Mouse (Mus musculus): ENCODE results near the gene Nadk2. TPM values are rescaled to one million over a fixed set of nuclear protein-coding genes. Genes with fewer than 3 reads are reported as not detected.

Nadk2 gene
- 36.5 and 41.4 TPM in 2 replicates for polyA plus RNA-seq (2016; fragmentation: Nextera tagmentation; extraction: Ambion mirVana)

DNA sequence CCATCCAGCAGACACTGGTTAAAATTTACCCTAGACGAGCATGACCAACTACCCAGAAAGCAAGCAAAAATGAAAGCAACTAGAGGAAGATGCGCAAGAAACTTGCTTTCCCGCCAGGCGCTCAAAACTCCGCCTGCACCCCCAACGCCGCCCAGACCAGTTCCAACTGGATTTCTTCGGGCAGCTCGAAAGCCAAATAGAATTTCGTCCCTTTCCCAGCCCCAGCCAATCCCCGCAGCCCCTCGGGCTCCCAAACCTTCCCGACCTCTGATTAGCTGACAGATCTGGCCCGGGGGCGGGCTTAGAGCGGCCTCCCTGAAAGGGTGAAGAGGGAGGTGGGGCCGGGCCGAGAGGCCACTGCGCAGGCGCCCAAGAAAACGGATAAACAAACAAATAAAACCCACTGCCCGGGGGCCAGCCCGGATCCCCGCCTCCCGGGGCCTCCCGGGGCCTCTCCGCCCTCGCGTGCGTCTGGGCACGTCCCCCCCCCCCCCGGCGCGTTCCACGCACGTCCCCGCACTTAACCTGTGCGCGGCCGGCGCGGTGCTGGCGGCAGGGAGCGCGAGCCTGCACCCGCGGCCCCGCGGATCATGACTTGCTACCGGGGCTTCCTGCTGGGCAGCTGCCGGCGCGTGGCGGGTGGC is at the start of gene Nadk2:
Gene Nadk2, plus strand, starts transcription at position 349 of the 644 bp plus-strand sequence.
- Histone ChIP-seq H3K27me3 (no peaks in the 10 kb centered on the region), H3K36me3 (no peaks in the 10 kb centered on the region), H3K9ac (peak within 1 kb of the TSS; percentile 95), H3K4me1 (peaks cover 32% of the 10 kb centered on the region), H3K9me3 (no peaks in the 10 kb centered on the region), H3K4me3 (peak within 1 kb of the TSS; percentile 90), H3K4me2 (replicated peaks) (peak within 1 kb of the TSS; percentile 83), H3K27ac (peak within 1 kb of the TSS; percentile 94)
- 1% methylated on average over 48 of the region's 54 CpGs for WGBS
- peak; percentile 99 for ATAC-seq (ENCODE audit: insufficient number of reproducible peaks, insufficient read depth, low FRiP score, low TSS enrichment)

DNA sequence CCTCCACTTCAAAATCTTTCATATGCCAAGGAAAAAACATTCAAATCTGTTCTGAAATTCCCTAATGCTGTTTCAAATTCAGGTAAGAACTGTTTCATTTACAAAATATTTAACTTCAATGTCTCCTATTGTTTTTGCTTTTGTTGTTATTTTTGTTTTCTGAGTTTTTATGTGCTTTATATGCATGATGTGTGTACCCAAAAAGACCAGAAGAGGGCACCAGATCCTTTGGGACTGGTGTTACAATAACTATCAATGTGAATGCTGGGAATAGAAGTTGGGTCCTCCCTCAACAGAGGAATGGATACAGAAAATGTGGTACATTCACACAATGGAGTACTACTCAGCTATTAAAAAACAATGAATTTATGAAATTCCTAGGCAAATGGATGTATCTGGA is 15.4 kb upstream of the Nadk2 start:
- H3K4me2 ChIP-seq (replicated peaks), result no peak overlapping the region
- H3K27me3 ChIP-seq, result no peaks in the 10 kb centered on the region
- no peaks in the 10 kb centered on the region for H3K9me3 ChIP-seq
- no peaks in the 10 kb centered on the region for H3K4me1 ChIP-seq
- no peaks in the 10 kb centered on the region for H3K36me3 ChIP-seq
- H3K4me3 ChIP-seq, result no peak overlapping the region
- H3K9ac ChIP-seq, result no peak overlapping the region
- no peak for ATAC-seq (ENCODE audit: insufficient number of reproducible peaks, insufficient read depth, low FRiP score, low TSS enrichment)
- no peak overlapping the region for H3K27ac ChIP-seq

DNA sequence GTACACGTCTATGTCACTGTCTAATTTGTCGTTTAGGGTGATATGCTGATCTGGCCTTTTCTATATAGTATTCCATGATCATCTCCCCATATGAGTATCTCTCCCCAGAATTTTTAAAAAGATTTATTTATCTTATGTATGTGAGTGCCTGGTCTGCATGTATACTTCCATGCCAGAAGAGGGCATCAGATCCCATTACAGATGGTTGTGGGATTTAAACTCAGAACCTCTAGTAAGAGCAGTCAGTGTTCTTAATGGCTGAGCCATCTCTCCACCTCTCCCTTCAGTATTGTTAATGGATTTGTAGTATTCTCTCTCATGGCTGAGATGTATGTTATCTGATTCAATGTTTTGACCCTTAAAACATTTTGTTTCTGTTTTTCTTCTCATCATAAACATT is 11.2 kb upstream of the Nadk2 start:
- H3K9ac ChIP-seq, result no peak overlapping the region
- no peaks in the 10 kb centered on the region for H3K4me1 ChIP-seq
- no peaks in the 10 kb centered on the region for H3K36me3 ChIP-seq
- ATAC-seq (ENCODE audit: insufficient number of reproducible peaks, insufficient read depth, low FRiP score, low TSS enrichment), result no peak
- no peak overlapping the region for H3K4me3 ChIP-seq
- H3K9me3 ChIP-seq, result no peaks in the 10 kb centered on the region
- no peaks in the 10 kb centered on the region for H3K27me3 ChIP-seq
- WGBS, result 79% methylated on average over 2 of the region's 2 CpGs
- no peak overlapping the region for H3K27ac ChIP-seq
- no peak overlapping the region for H3K4me2 ChIP-seq (replicated peaks)

DNA sequence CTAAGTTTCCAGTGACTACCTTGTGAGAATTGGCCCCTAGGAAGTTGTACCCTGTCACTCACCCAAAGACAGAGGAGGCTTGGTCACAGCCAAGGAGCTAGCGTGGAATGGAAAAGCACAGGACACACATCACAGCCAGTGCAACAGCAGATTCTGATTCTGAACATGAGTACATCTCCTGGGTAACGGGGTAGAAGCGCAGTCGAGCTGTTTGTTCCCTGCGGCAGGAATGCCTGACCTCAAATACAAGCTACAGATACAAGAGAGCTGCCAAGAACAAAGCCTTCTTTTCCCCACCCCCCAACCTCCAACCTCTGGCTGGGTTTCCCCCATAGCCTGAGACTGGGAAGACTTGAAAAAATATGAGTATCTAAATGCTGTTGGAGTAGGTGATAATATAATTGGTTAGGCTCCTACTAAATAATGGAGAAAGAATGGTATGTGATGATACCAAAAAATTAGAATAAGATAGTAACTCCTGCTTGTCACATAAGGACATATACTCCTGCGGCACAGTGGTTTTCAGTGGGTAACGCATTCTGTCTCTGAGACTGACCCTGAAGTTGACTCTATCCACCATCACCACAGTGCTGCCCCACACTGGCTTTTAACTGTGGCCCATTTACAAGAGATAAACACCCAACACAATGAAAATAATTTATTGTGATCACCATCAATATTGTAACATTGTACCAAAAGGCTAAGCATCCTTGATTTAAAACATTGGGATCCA is 9.7 kb upstream of the Nadk2 start:
- no peak overlapping the region for H3K27ac ChIP-seq
- H3K9me3 ChIP-seq, result no peaks in the 10 kb centered on the region
- no peaks in the 10 kb centered on the region for H3K4me1 ChIP-seq
- no peak overlapping the region for H3K4me2 ChIP-seq (replicated peaks)
- 54% methylated on average over 7 of the region's 7 CpGs for WGBS
- H3K4me3 ChIP-seq, result no peak overlapping the region
- no peaks in the 10 kb centered on the region for H3K36me3 ChIP-seq
- no peak overlapping the region for H3K9ac ChIP-seq
- ATAC-seq (ENCODE audit: insufficient number of reproducible peaks, insufficient read depth, low FRiP score, low TSS enrichment), result no peak
- H3K27me3 ChIP-seq, result no peaks in the 10 kb centered on the region

DNA sequence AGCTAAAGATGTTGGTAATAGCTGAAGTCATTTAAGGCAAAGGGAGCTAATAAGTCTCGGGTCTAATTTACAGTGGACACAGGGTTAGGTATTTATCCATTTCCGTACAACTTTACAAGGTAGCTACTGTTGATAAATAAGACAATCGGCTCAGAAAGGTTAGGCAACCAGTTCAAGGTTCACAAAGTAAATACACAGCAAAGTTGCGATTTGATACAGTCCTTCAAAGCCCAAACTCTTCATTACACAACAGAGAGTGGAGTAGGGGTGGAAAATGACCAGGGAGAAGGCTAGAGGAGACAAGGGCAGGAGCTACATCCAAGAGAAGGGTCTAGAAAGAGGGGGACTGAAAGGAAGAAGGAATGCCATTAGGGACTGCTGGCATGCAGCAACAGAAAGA is 2.2 kb upstream of the Nadk2 start:
- no peaks in the 10 kb centered on the region for H3K9me3 ChIP-seq
- no peak overlapping the region for H3K27ac ChIP-seq
- ATAC-seq (ENCODE audit: insufficient number of reproducible peaks, insufficient read depth, low FRiP score, low TSS enrichment), result no peak
- no peak overlapping the region for H3K9ac ChIP-seq
- no peak overlapping the region for H3K4me3 ChIP-seq
- peaks cover 18% of the 10 kb centered on the region for H3K4me1 ChIP-seq
- 83% methylated on average over 4 of the region's 4 CpGs for WGBS
- no peak overlapping the region for H3K4me2 ChIP-seq (replicated peaks)
- no peaks in the 10 kb centered on the region for H3K36me3 ChIP-seq
- no peaks in the 10 kb centered on the region for H3K27me3 ChIP-seq

DNA sequence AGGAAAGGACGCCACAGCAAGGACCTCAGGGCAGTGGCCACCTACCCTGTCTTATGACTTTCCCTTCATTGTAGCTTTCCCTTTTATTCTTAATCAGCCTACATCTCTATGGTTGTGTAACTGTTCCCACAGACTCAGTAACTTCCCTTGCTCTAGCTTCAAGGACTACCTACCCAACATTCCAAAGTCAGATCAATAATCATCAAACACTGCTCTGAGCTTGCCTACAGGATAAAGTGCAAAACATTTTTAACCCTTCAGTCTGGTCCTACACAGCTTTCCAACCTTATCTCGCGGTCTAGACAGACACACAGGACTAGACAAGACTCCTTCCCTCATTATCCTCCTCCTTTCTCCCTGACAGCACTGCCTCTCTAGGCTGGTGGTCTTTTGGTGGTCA is 707 bp upstream of the Nadk2 start:
- Histone ChIP-seq H3K4me2 (replicated peaks) (peak overlapping the region; percentile 83), H3K9ac (peak overlapping the region; percentile 68), H3K27me3 (no peaks in the 10 kb centered on the region), H3K27ac (peak overlapping the region; percentile 88), H3K4me3 (peak overlapping the region; percentile 90), H3K9me3 (no peaks in the 10 kb centered on the region), H3K4me1 (peaks cover 28% of the 10 kb centered on the region), H3K36me3 (no peaks in the 10 kb centered on the region)
- WGBS, result 2% methylated on average over 3 of the region's 3 CpGs
- peak; percentile 24; the same call in 1 of the 2 replicates for ATAC-seq (ENCODE audit: insufficient number of reproducible peaks, insufficient read depth, low FRiP score, low TSS enrichment)

DNA sequence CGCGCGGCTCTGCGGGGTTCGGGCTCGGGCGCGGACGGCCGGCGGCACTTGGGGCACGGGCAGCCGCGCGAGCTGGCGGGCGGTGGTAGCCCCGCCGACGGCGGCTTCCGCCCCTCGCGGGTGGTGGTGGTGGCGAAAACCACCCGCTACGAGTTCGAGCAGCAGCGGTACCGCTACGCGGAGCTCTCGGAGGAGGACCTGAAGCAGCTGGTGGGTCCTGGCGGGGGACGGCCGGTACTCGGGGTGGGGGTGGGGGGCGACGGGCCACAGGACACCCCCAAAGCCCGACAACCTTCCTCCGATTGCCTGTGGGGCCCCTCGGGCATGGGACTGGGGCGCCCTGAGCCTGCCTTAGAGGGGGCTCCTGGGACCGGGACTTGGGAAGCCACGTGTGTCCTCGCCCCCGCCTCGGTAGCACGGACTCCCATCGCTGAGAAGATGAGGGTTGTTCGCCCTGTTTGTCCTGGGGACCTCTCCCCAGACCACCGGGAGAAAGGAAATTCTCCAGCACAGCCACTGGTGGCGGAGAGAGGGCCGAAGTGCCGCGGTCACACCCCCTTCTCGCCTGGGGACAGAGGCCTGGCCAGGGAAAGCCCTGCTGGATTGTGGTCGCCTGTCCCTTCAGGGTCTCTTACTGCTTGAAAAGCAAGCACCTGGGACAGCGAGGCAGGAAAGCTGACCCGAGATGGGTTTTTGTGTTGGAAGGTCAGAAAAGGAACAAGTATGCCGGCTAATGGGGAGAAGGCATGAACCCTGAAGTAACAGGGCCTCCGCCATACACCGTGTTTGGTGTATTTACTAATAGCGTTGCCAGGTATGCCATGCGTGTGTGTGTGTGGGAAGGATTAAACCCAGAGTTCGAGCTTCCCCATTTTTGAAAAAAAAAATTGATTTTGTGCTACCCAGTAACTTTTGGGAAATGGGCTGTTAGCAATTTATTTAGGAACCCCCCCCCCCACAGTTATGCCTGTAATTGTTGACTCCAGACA is 790 bp downstream of the Nadk2 start:
- peak; percentile 36 for ATAC-seq (ENCODE audit: insufficient number of reproducible peaks, insufficient read depth, low FRiP score, low TSS enrichment)
- peak overlapping the region; percentile 95 for H3K9ac ChIP-seq
- H3K27me3 ChIP-seq, result no peaks in the 10 kb centered on the region
- WGBS, result under 1% methylated on average over 66 of the region's 66 CpGs
- 0 out of 2 replicates have a peak, but pooled peaks cover 3% of the 10 kb centered on the region for H3K36me3 ChIP-seq
- H3K4me2 ChIP-seq (replicated peaks), result peak overlapping the region; percentile 73
- H3K9me3 ChIP-seq, result no peaks in the 10 kb centered on the region
- peak overlapping the region; percentile 94 for H3K27ac ChIP-seq
- H3K4me1 ChIP-seq, result peaks cover 32% of the 10 kb centered on the region
- H3K4me3 ChIP-seq, result peak overlapping the region; percentile 90

DNA sequence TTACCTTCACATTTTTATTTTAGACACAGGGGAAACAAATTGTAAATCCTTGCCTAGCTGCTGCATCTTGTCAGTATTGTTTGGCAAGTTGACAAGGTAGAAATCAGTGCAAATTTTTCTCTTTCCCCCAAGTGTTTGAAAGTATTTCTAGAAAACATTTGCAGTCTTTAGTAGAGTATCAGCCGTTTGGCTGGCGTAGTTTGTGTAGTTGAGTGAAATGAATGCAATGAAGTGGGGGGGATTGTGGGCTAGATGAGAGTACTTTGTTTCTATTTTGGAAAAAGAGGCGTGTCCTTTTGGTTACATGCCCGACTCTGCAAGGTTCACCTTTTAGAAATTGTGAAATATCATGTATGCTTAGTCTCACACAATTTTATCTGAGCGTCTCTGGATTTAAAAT is 1.6 kb downstream of the Nadk2 start:
- H3K4me2 ChIP-seq (replicated peaks), result peak overlapping the region; percentile 73
- H3K27ac ChIP-seq, result no peak overlapping the region
- H3K4me1 ChIP-seq, result peaks cover 32% of the 10 kb centered on the region
- no peaks in the 10 kb centered on the region for H3K9me3 ChIP-seq
- H3K27me3 ChIP-seq, result no peaks in the 10 kb centered on the region
- ATAC-seq (ENCODE audit: insufficient number of reproducible peaks, insufficient read depth, low FRiP score, low TSS enrichment), result no peak
- H3K36me3 ChIP-seq, result 0 out of 2 replicates have a peak, but pooled peaks cover 3% of the 10 kb centered on the region
- H3K9ac ChIP-seq, result peak overlapping the region; percentile 95; the same call in 1 of the 2 replicates
- peak overlapping the region; percentile 90 for H3K4me3 ChIP-seq
- 32% methylated on average over 5 of the region's 5 CpGs for WGBS

DNA sequence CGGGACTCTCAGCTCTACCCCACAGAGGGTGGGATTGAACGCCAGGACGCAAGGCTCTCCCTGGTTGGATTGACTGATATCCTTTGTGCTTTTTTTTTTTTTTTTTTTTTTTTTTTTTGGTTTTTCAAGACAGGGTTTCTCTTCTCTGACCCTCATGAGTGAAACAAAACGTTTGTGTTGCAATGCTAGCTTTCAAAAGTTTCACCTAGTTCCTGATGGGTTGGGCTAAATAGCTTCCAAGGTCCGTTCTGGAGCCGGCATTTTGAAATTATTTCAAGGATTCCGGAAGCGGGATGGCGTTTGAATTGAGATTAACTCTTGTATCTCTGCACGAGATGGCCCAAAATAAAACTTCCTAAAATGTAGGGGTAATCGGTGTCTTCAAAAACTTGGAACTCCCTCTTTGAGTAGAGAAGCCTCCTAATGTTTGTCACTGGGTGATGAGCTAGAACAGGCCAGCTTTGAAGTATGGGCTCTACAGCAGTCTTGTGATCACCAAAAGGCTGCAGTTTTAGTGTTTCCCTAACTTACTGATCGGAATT is 2.1 kb downstream of the Nadk2 start:
- no peak overlapping the region for H3K27ac ChIP-seq
- peaks cover 32% of the 10 kb centered on the region for H3K4me1 ChIP-seq
- no peak for ATAC-seq (ENCODE audit: insufficient number of reproducible peaks, insufficient read depth, low FRiP score, low TSS enrichment)
- peak overlapping the region; percentile 73 for H3K4me2 ChIP-seq (replicated peaks)
- WGBS, result 50% methylated on average over 12 of the region's 12 CpGs
- H3K36me3 ChIP-seq, result 0 out of 2 replicates have a peak, but pooled peaks cover 3% of the 10 kb centered on the region
- H3K9me3 ChIP-seq, result no peaks in the 10 kb centered on the region
- H3K9ac ChIP-seq, result no peak overlapping the region
- peak overlapping the region; percentile 90 for H3K4me3 ChIP-seq
- H3K27me3 ChIP-seq, result no peaks in the 10 kb centered on the region

DNA sequence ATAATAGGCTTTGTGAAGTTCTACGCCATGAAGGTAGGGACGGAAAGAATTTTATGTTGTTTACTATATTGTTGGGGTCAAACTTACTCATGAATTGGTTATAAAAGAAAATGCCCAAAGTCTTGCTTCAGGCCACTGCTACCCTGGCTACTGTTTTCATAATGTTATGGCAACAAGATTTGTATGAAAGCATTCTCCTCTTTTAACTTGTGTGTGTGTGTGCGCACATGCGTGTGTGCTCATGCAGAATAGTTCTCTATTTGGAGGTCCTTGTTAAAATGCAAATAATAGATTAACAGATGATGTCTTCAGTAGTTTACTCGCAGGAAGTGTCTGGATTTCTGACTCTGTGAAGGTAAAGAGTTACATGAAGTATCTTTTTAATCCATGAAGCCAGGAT is 2.6 kb downstream of the Nadk2 start:
- H3K4me3 ChIP-seq, result peak overlapping the region; percentile 12; the same call in 1 of the 2 replicates
- WGBS, result 80% methylated on average over 5 of the region's 5 CpGs
- H3K9me3 ChIP-seq, result no peaks in the 10 kb centered on the region
- peaks cover 32% of the 10 kb centered on the region for H3K4me1 ChIP-seq
- no peak for ATAC-seq (ENCODE audit: insufficient number of reproducible peaks, insufficient read depth, low FRiP score, low TSS enrichment)
- 0 out of 2 replicates have a peak, but pooled peaks cover 3% of the 10 kb centered on the region for H3K36me3 ChIP-seq
- no peak overlapping the region for H3K27ac ChIP-seq
- H3K4me2 ChIP-seq (replicated peaks), result peak overlapping the region; percentile 73
- no peaks in the 10 kb centered on the region for H3K27me3 ChIP-seq
- no peak overlapping the region for H3K9ac ChIP-seq

DNA sequence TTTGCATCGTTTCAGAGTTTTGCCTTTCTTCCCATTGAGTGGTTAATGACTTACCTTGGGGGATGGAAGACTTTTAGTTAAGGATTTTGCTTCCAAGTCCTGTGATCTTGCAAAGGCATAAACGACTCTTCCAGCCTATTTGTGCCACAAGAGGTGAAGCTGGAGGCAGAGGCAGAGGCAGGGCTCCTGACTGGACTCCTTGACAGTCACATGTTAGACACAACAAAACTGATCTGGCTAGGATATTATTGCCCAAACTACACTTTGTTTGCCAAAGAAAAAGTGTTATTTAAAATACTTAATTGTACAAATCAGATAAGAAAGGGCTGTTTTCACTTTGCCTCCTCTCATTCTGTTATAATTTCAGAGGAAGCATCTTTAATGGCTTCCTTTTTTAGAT is 3.1 kb downstream of the Nadk2 start:
- Histone ChIP-seq H3K36me3 (0 out of 2 replicates have a peak, but pooled peaks cover 3% of the 10 kb centered on the region), H3K9me3 (no peaks in the 10 kb centered on the region), H3K4me1 (peaks cover 36% of the 10 kb centered on the region), H3K4me3 (no peak overlapping the region), H3K27me3 (no peaks in the 10 kb centered on the region), H3K27ac (no peak overlapping the region), H3K4me2 (replicated peaks) (peak overlapping the region; percentile 73; the same call in 1 of the 2 replicates), H3K9ac (no peak overlapping the region)
- no peak for ATAC-seq (ENCODE audit: insufficient number of reproducible peaks, insufficient read depth, low FRiP score, low TSS enrichment)
- WGBS, result 26% methylated on average over 2 of the region's 2 CpGs
